Mouse (Mus musculus): ENCODE data around the gene Itga5. TPM values are rescaled to one million over a fixed set of nuclear protein-coding genes. Genes with fewer than 3 reads are reported as not detected.

Gene Itga5
- total RNA-seq, 1 experiment, result 80.8 TPM

DNA sequence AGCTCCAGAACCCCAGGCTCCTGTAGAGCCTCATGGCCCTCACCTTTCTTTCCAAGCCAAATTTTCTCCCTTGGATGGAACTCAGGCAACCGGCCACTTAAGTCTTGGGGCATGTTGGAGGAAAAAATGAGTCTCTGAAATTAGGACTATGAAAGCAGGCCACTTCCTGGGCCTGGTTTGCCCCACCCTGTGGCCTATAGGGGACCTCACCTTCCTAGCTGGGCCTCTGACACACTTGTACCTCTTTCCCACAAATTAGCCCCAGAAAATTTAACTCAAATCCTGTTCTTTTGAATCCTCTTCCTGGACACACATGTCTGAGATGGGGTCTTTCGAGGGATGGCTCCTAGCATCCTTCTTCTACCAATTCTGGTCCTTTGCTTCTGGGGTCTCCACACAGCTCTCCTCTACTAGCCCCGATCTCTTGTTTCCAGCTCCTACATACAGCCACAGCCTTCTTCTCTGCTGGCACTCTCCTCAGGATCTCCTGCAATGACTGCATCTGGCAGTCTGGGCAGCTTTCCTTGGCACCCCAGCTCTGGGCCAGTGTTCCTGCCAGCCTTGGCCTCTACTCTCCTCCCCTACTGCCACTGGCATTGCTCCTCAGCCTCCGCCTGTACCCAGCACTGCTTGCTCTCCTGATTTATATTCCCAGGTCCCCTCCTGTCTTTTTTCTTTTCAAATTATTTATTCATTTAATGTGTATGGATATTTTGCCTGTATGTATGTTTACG lies 6.5 kb downstream of the Itga5 start:
- peaks cover 15% of the 10 kb centered on the region for H3K36me3 ChIP-seq (ENCODE audit: control insufficient read depth, insufficient read depth, low read length, poor library complexity, severe bottlenecking)

DNA sequence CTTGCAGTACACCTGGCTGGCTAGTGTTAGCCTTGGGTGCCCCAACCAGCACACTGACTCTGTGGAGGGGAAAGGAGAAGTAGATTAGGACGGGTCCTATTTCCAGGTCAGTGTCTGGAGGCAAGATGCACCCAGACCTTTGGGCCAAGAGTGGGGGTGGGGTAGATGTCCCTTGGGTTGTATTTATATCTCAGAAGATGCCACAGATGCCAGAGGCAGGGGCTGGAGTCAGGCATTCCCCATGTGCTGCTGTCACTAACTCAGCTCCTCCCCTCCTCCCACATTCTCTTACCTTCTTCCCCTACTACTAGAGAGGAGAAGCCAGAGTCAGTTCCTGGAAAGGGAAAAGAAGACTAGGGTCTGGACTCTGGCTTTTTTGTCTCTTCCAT lies 7.4 kb downstream of the Itga5 start:
- TF ChIP-seq ZNF384 (IDR thresholded peaks at IDR 0.05; ENCODE audit: low read depth, low read length) (no peak), HCFC1 (IDR thresholded peaks at IDR 0.05; ENCODE audit: borderline replicate concordance, insufficient read depth, low read length) (no peak), MAFK (IDR thresholded peaks at IDR 0.05; ENCODE audit: insufficient read depth, low read depth, low read length) (no peak), ZC3H11A (IDR thresholded peaks at IDR 0.05; ENCODE audit: borderline replicate concordance, low read depth, low read length) (no peak)
- no peak overlapping the region for H3K27ac ChIP-seq (ENCODE audit: insufficient read depth, low read depth, low read length, poor library complexity, severe bottlenecking)
- peaks cover 22% of the 10 kb centered on the region for H3K36me3 ChIP-seq (ENCODE audit: control insufficient read depth, insufficient read depth, low read length, poor library complexity, severe bottlenecking)
- H3K4me1 ChIP-seq (ENCODE audit: control insufficient read depth in 2 of 2, insufficient read depth in 2 of 2, low read length in 2 of 2, poor library complexity in 1 of 2), result peaks cover 11 to 12% of the 10 kb centered on the region in 2 experiments
- in situ Hi-C loops (cut with MboI; ENCODE audit: low sequenced_read_pairs in 2 of 2, unreplicated experiment in 2 of 2), result no loop called here
- no peak overlapping the region for H3K9ac ChIP-seq (ENCODE audit: insufficient read depth, low read depth, low read length, poor library complexity, severe bottlenecking)
- DNase-seq (ENCODE audit: low read depth, low spot score), result no peak
- no peak overlapping the region for H3K4me3 ChIP-seq (ENCODE audit: insufficient read depth in 1 of 2, low read depth in 1 of 2, low read length in 2 of 2, poor library complexity in 1 of 2, severe bottlenecking in 1 of 2)
- H3K9me3 ChIP-seq (ENCODE audit: control insufficient read depth, insufficient read depth, low read depth, low read length), result no peaks in the 10 kb centered on the region

More for the DNA sequence above, 6.5 kb downstream of the Itga5 start:
- Histone ChIP-seq H3K4me3 (ENCODE audit: insufficient read depth in 1 of 2, low read depth in 1 of 2, low read length in 2 of 2, poor library complexity in 1 of 2, severe bottlenecking in 1 of 2) (no peak overlapping the region), H3K9ac (ENCODE audit: insufficient read depth, low read depth, low read length, poor library complexity, severe bottlenecking) (no peak overlapping the region), H3K9me3 (ENCODE audit: control insufficient read depth, insufficient read depth, low read depth, low read length) (no peaks in the 10 kb centered on the region), H3K27ac (ENCODE audit: insufficient read depth, low read depth, low read length, poor library complexity, severe bottlenecking) (no peak overlapping the region), H3K4me1 (ENCODE audit: control insufficient read depth in 2 of 2, insufficient read depth in 2 of 2, low read length in 2 of 2, poor library complexity in 1 of 2) (peaks cover 13 to 14% of the 10 kb centered on the region in 2 experiments)
- no peak for TF ChIP-seq ZNF384 (IDR thresholded peaks at IDR 0.05; ENCODE audit: low read depth, low read length)
- TF ChIP-seq HCFC1 (IDR thresholded peaks at IDR 0.05; ENCODE audit: borderline replicate concordance, insufficient read depth, low read length), result no peak
- TF ChIP-seq CHD2 (IDR thresholded peaks at IDR 0.05; ENCODE audit: low read depth, low read length), result no peak
- no peak for TF ChIP-seq MAFK (IDR thresholded peaks at IDR 0.05; ENCODE audit: insufficient read depth, low read depth, low read length)
- TF ChIP-seq ZC3H11A (IDR thresholded peaks at IDR 0.05; ENCODE audit: borderline replicate concordance, low read depth, low read length), result no peak
- no peak for DNase-seq (ENCODE audit: low read depth, low spot score)
- in situ Hi-C loops (cut with MboI; ENCODE audit: low sequenced_read_pairs in 2 of 2, unreplicated experiment in 2 of 2), result no loop called here

DNA sequence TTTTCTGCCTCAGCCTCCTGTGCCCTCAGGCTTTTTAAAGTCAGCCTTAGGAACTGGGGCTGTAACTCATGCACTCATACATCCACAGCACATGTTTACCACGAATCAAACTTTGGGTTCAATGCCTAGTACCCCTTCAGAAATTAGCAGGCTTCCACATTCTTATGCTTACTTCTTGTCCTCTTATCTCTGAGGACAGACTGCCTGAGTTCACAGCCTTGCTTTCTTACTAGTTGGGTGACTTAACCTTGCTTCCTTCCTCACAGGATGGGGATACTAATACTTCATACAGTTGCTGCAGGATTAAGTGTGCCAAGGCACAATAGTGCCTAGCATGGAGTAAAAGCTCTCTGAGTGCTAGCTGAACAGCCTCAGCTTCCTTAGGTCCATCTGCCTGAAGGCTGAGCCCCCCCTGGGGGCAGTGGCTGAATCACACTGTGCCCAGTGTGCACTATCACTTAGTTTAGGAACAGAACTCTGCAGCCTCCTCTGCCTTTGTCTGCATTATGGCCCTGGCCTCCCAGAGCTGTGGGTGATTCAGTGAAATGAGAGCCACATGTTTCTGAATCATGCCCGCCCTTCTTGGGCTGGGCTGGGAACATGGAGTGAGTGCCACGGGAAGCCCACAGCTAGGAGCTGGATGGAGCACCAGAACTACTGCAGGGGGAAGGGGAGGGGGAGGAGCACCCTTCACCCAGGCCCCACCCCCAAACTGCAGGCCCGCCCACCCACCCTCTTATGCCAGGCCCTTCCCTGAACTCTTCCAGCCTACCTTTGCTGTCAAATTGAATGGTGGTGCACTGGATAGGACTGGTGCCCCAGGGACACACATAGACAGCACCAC lies 8.1 kb downstream of the Itga5 start:
- in situ Hi-C loops (cut with MboI; ENCODE audit: low sequenced_read_pairs in 2 of 2, unreplicated experiment in 2 of 2), result no loop called here
- H3K9ac ChIP-seq (ENCODE audit: insufficient read depth, low read depth, low read length, poor library complexity, severe bottlenecking), result no peak overlapping the region
- H3K4me1 ChIP-seq (ENCODE audit: control insufficient read depth in 2 of 2, insufficient read depth in 2 of 2, low read length in 2 of 2, poor library complexity in 1 of 2), result peaks cover 7 to 12% of the 10 kb centered on the region in 2 experiments
- H3K4me3 ChIP-seq (ENCODE audit: insufficient read depth in 1 of 2, low read depth in 1 of 2, low read length in 2 of 2, poor library complexity in 1 of 2, severe bottlenecking in 1 of 2), result no peak overlapping the region
- DNase-seq (ENCODE audit: low read depth, low spot score), result no peak
- H3K9me3 ChIP-seq (ENCODE audit: control insufficient read depth, insufficient read depth, low read depth, low read length), result no peaks in the 10 kb centered on the region
- TF ChIP-seq CHD2 (IDR thresholded peaks at IDR 0.05; ENCODE audit: low read depth, low read length) (no peak), MAFK (IDR thresholded peaks at IDR 0.05; ENCODE audit: insufficient read depth, low read depth, low read length) (no peak), ZC3H11A (IDR thresholded peaks at IDR 0.05; ENCODE audit: borderline replicate concordance, low read depth, low read length) (no peak), ZNF384 (IDR thresholded peaks at IDR 0.05; ENCODE audit: low read depth, low read length) (no peak), HCFC1 (IDR thresholded peaks at IDR 0.05; ENCODE audit: borderline replicate concordance, insufficient read depth, low read length) (no peak)
- peaks cover 28% of the 10 kb centered on the region for H3K36me3 ChIP-seq (ENCODE audit: control insufficient read depth, insufficient read depth, low read length, poor library complexity, severe bottlenecking)
- H3K27ac ChIP-seq (ENCODE audit: insufficient read depth, low read depth, low read length, poor library complexity, severe bottlenecking), result no peak overlapping the region

DNA sequence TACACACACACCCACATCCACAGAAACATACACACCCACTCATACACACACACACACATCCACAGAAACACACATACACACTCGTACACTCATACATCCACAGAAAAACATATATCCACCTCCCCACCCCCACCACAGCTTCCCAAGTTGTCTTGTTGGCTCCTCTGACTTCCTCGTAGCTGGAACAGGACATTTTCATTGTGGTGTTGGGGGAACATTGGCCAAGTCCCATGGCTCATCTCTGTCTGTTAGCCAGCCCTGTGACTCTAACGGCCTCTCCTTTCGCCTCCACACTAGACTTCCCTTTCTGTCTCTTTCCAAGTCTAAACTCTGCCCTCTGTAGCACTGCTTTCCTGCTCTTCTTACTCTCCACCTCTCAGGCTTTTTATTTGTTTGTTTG lies 8.7 kb downstream of the Itga5 start:
- no peak for DNase-seq (ENCODE audit: low read depth, low spot score)
- H3K4me3 ChIP-seq (ENCODE audit: insufficient read depth in 1 of 2, low read depth in 1 of 2, low read length in 2 of 2, poor library complexity in 1 of 2, severe bottlenecking in 1 of 2), result no peak overlapping the region
- in situ Hi-C loops (cut with MboI; ENCODE audit: low sequenced_read_pairs in 2 of 2, unreplicated experiment in 2 of 2), result no loop called here
- no peaks in the 10 kb centered on the region for H3K9me3 ChIP-seq (ENCODE audit: control insufficient read depth, insufficient read depth, low read depth, low read length)
- no peak overlapping the region for H3K9ac ChIP-seq (ENCODE audit: insufficient read depth, low read depth, low read length, poor library complexity, severe bottlenecking)
- no peak overlapping the region for H3K27ac ChIP-seq (ENCODE audit: insufficient read depth, low read depth, low read length, poor library complexity, severe bottlenecking)
- H3K4me1 ChIP-seq (ENCODE audit: control insufficient read depth in 2 of 2, insufficient read depth in 2 of 2, low read length in 2 of 2, poor library complexity in 1 of 2), result peaks cover 5 to 9% of the 10 kb centered on the region in 2 experiments
- H3K36me3 ChIP-seq (ENCODE audit: control insufficient read depth, insufficient read depth, low read length, poor library complexity, severe bottlenecking), result peaks cover 31% of the 10 kb centered on the region
- no peak for TF ChIP-seq CHD2 (IDR thresholded peaks at IDR 0.05; ENCODE audit: low read depth, low read length)
- no peak for TF ChIP-seq MAFK (IDR thresholded peaks at IDR 0.05; ENCODE audit: insufficient read depth, low read depth, low read length)
- TF ChIP-seq ZC3H11A (IDR thresholded peaks at IDR 0.05; ENCODE audit: borderline replicate concordance, low read depth, low read length), result no peak
- TF ChIP-seq HCFC1 (IDR thresholded peaks at IDR 0.05; ENCODE audit: borderline replicate concordance, insufficient read depth, low read length), result no peak
- no peak for TF ChIP-seq ZNF384 (IDR thresholded peaks at IDR 0.05; ENCODE audit: low read depth, low read length)
